Mouse (Mus musculus) E14TG2a.4 (cell line): ENCODE results near the gene Card11.
A peak's percentile ranks its signal among the peaks of the same experiment; 100 is the strongest.

ENCODE experiments used
- H3K27me3 ChIP-seq: 2 replicates; pipeline ENCODE4 v1.6.1; 2014; ENCODE audit warnings: low read length, control low read depth; ENCODE audit not compliant: insufficient read depth
- H3K36me3 ChIP-seq: 2 replicates; pipeline ENCODE4 v1.6.1; 2014; ENCODE audit warnings: low read length, control low read depth; ENCODE audit not compliant: insufficient read depth
- H3K4me1 ChIP-seq: replicated peaks from 2 replicates; pipeline ENCODE4 v1.6.1; 2014; ENCODE audit warnings: low read depth, low read length, control low read depth
- H3K4me3 ChIP-seq: replicated peaks from 2 replicates; pipeline ENCODE4 v1.5.1; 2014; ENCODE audit warnings: mild to moderate bottlenecking, low read length
- H3K9me3 ChIP-seq: 2 replicates; pipeline ENCODE4 v1.6.1; 2014; ENCODE audit warnings: low read length, control low read depth
- CTCF ChIP-seq: conservative IDR thresholded peaks from 2 replicates; pipeline ENCODE4 v1.5.1; 2014; ENCODE audit warnings: low read length
- NANOG ChIP-seq: IDR thresholded peaks from 2 replicates; pipeline ENCODE4 v1.6.1; 2014; ENCODE audit warnings: borderline replicate concordance, low read length, mixed read lengths
- POU5F1 ChIP-seq: IDR thresholded peaks from 2 replicates; pipeline ENCODE4 v1.6.1; 2014; ENCODE audit warnings: low read length, borderline replicate concordance

Gene Card11

GRCm38 (mm10) chr5:140918519-140918918 lies 81.9 kb downstream of the Card11 start:
- H3K36me3 ChIP-seq, result no peaks in the 10 kb centered on the region
- H3K27me3 ChIP-seq, result no peaks in the 10 kb centered on the region; the same call in 1 of the 2 replicates
- peaks cover 12% of the 10 kb centered on the region for H3K9me3 ChIP-seq
- TF ChIP-seq CTCF, result no peak
- no peak for TF ChIP-seq POU5F1
- TF ChIP-seq NANOG, result no peak
- H3K4me1 ChIP-seq, result no peaks in the 10 kb centered on the region
- H3K4me3 ChIP-seq, result no peak overlapping the region

- Histone ChIP-seq H3K4me1 (no peaks in the 10 kb centered on the region), H3K4me3 (no peak overlapping the region), H3K9me3 (peaks cover 12% of the 10 kb centered on the region), H3K27me3 (no peaks in the 10 kb centered on the region; the same call in 1 of the 2 replicates), H3K36me3 (no peaks in the 10 kb centered on the region)
- no peak for TF ChIP-seq POU5F1
- TF ChIP-seq CTCF, result no peak
- no peak for TF ChIP-seq NANOG
Observed at GRCm38 (mm10) chr5:140917807-140918206, 82.6 kb downstream of the Card11 start.

- H3K27me3 ChIP-seq, result peaks cover 6% of the 10 kb centered on the region; the same call in 1 of the 2 replicates
- H3K4me3 ChIP-seq, result no peak overlapping the region
- H3K4me1 ChIP-seq, result peaks cover 10% of the 10 kb centered on the region
- H3K36me3 ChIP-seq, result no peaks in the 10 kb centered on the region
- TF ChIP-seq POU5F1 (no peak), CTCF (no peak), NANOG (no peak)
- peaks cover 18% of the 10 kb centered on the region for H3K9me3 ChIP-seq
Observed at GRCm38 (mm10) chr5:140910841-140911240, 89.5 kb downstream of the Card11 start.

- Histone ChIP-seq H3K4me1 (no peaks in the 10 kb centered on the region), H3K27me3 (0 out of 2 replicates have a peak, but pooled peaks cover 5% of the 10 kb centered on the region), H3K9me3 (peaks cover 34% of the 10 kb centered on the region), H3K4me3 (no peak overlapping the region), H3K36me3 (no peaks in the 10 kb centered on the region)
- TF ChIP-seq POU5F1 (no peak), NANOG (no peak), CTCF (no peak)
Observed at GRCm38 (mm10) chr5:140900866-140901265, 99.5 kb downstream of the Card11 start.

- TF ChIP-seq POU5F1, result no peak
- TF ChIP-seq CTCF, result no peak
- TF ChIP-seq NANOG, result no peak
- H3K4me3 ChIP-seq, result no peak overlapping the region
- peaks cover 56% of the 10 kb centered on the region for H3K27me3 ChIP-seq
Observed at GRCm38 (mm10) chr5:140891080-140891479, 109.3 kb downstream of the Card11 start.

GRCm38 (mm10) chr5:140890050-140890449 lies 110.3 kb downstream of the Card11 start:
- H3K27me3 ChIP-seq, result peaks cover 55% of the 10 kb centered on the region
- peaks cover 35% of the 10 kb centered on the region for H3K4me1 ChIP-seq
- H3K9me3 ChIP-seq, result peaks cover 7% of the 10 kb centered on the region; the same call in 1 of the 2 replicates
- no peaks in the 10 kb centered on the region for H3K36me3 ChIP-seq
- TF ChIP-seq CTCF, result no peak
- TF ChIP-seq POU5F1, result no peak
- no peak for TF ChIP-seq NANOG
- peak overlapping the region; percentile 46; the same call in 1 of the 2 replicates for H3K4me3 ChIP-seq

More at GRCm38 (mm10) chr5:140891080-140891479, 109.3 kb downstream of the Card11 start:
- Histone ChIP-seq H3K9me3 (peaks cover 7% of the 10 kb centered on the region; the same call in 1 of the 2 replicates), H3K4me1 (peaks cover 31% of the 10 kb centered on the region), H3K36me3 (no peaks in the 10 kb centered on the region)

GRCm38 (mm10) chr5:140889539-140889938 lies 110.8 kb downstream of the Card11 start:
- no peaks in the 10 kb centered on the region for H3K36me3 ChIP-seq
- H3K4me3 ChIP-seq, result peak overlapping the region; percentile 46; the same call in 1 of the 2 replicates
- H3K27me3 ChIP-seq, result peaks cover 55% of the 10 kb centered on the region

GRCm38 (mm10) chr5:140887871-140888270 lies 112.5 kb downstream of the Card11 start:
- no peak for TF ChIP-seq POU5F1
- no peak for TF ChIP-seq CTCF
- TF ChIP-seq NANOG, result no peak
- H3K36me3 ChIP-seq, result no peaks in the 10 kb centered on the region
- H3K27me3 ChIP-seq, result peaks cover 53% of the 10 kb centered on the region
- H3K9me3 ChIP-seq, result peaks cover 15% of the 10 kb centered on the region
- H3K4me3 ChIP-seq, result no peak overlapping the region
- H3K4me1 ChIP-seq, result peaks cover 41% of the 10 kb centered on the region

More at GRCm38 (mm10) chr5:140889539-140889938, 110.8 kb downstream of the Card11 start:
- TF ChIP-seq CTCF (peak; percentile 80), NANOG (no peak)
- Histone ChIP-seq H3K9me3 (peaks cover 7% of the 10 kb centered on the region; the same call in 1 of the 2 replicates), H3K4me1 (peaks cover 40% of the 10 kb centered on the region)

GRCm38 (mm10) chr5:140884966-140885365 lies 115.4 kb downstream of the Card11 start:
- TF ChIP-seq POU5F1 (no peak), NANOG (no peak), CTCF (no peak)
- H3K27me3 ChIP-seq, result peaks cover 44% of the 10 kb centered on the region

More at GRCm38 (mm10) chr5:140884966-140885365, 115.4 kb downstream of the Card11 start:
- no peak overlapping the region for H3K4me3 ChIP-seq
- no peaks in the 10 kb centered on the region for H3K36me3 ChIP-seq
- H3K4me1 ChIP-seq, result peaks cover 54% of the 10 kb centered on the region
- peaks cover 15% of the 10 kb centered on the region for H3K9me3 ChIP-seq
